Mouse (Mus musculus): Measurements from ENCODE around the gene Car14.
A peak's percentile ranks its signal among the peaks of the same experiment; 100 is the strongest.

The Car14 gene

GRCm38 (mm10) chr3:95856115-95856514 is 48.4 kb downstream of the Car14 start:
- DNase-seq (ENCODE audit: low read depth, low spot score) = no peak

- peak; percentile 94 for DNase-seq (ENCODE audit: low read depth, low spot score)
Measured at GRCm38 (mm10) chr3:95855502-95856089, 48.9 kb downstream of the Car14 start, which contains the start of gene Prpf3. Gene Prpf3, minus strand, starts transcription at chr3:95855885.

DNA sequence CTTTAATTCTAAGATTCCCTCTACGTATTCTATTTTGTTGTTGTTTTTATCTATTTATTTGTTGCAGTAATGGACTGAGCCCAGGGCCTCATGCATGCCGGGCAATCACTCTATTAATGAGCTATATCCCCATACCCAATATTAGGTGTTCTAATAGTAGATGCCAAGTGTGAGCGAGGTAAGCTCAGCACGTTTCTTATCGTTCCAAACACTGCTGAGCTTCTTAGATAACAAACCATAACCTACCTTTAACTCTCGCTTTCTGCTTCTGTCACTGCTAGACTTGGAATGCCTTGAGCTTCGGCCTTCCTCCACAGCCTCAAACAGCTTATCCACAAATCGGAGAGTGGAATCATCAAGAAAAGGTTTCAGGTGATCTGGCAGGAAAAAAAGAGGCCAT is 53.2 kb downstream of the Car14 start:
- DNase-seq (ENCODE audit: low read depth, low spot score) = no peak

- no peak for DNase-seq (ENCODE audit: low read depth, low spot score)
Measured at GRCm38 (mm10) chr3:95850611-95851010, 53.9 kb downstream of the Car14 start.
